Mouse (Mus musculus): ENCODE results near the gene Tob2. TPM values are rescaled to one million over a fixed set of nuclear protein-coding genes. Genes with fewer than 3 reads are reported as not detected.
A peak's percentile ranks its signal among the peaks of the same experiment; 100 is the strongest.

Tob2 gene
- polyA plus RNA-seq, 1 experiment from 2014 or later, result 12.4 TPM

DNA sequence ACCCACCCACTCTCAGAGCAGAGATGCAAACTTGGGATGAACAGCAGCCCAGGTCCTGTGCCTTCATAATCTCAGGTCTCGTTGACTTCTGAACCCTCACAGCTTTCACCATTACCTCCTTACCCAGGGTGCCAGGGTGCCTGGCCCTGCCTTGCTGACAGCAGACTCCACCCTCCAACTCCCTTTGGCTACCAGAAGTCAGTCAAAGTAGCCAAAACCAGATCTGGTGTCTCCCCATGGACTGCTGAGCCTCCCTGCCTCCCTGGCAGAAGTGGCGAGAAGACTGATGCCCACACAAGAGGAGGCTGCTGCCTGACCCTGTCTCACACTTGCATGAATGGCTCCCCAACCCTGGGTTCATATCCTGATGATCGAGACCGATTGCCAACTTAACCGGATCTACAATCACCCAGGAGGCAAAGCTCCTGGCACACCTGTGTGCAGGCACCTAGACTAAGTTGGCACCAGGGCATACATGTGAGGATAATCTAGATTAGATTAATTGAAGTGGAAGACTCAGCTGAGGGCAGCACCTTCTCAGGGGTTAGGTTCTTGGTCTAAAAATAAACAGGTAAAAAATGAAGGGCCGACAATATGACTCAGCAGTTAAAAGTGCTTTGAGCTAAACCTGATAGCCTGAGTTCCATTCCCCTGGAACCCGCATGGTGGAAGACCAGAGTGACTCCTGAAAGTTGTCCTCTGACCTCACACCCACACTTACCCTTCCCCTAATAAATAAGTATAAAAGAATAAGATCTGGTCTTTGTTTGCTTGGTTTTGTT is 30.0 kb downstream of the Tob2 start:
- H3K9me3 ChIP-seq (ENCODE audit: control insufficient read depth, low read length), result no peaks in the 10 kb centered on the region
- H3K36me3 ChIP-seq (ENCODE audit: control insufficient read depth, insufficient read depth, low read length), result peaks cover 13% of the 10 kb centered on the region
- H3K27ac ChIP-seq (ENCODE audit: low read depth, low read length), result no peak overlapping the region
- 88% methylated on average over 7 of the region's 7 CpGs for WGBS
- ATAC-seq (ENCODE audit: low read depth), result no peak
- no peaks in the 10 kb centered on the region for H3K27me3 ChIP-seq (ENCODE audit: control insufficient read depth, insufficient read depth, low read length)
- no peak overlapping the region for H3K9ac ChIP-seq (replicated peaks; ENCODE audit: low read depth, low read length)
- no peaks in the 10 kb centered on the region for H3K4me1 ChIP-seq (ENCODE audit: control insufficient read depth, insufficient read depth, low read length)
- H3K4me2 ChIP-seq (ENCODE audit: low read depth, low read length), result no peak overlapping the region
- no peak overlapping the region for H3K4me3 ChIP-seq (ENCODE audit: low read depth, low read length)

DNA sequence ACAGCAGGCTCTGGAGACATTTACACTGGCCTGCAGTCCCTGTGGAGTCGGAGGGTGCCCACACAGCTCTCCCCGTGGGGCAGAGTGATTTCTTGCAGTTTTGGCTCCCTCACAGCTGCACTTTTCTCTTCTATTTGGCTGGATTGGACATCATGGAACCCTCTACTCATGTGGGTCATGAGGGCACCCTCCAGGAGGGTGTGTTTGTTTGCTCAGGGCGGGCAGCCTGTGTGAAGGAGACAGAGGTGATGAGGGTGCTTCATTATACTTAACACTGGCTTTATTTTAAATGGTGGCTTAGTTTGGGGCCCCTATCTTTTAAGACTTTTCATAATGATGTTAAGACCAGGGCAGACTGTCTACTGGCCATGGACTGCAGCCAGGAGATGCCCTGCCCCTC is 33.8 kb downstream of the Tob2 start:
- no peaks in the 10 kb centered on the region for H3K27me3 ChIP-seq (ENCODE audit: control insufficient read depth, insufficient read depth, low read length)
- H3K4me2 ChIP-seq (ENCODE audit: low read depth, low read length), result no peak overlapping the region
- peaks cover 22% of the 10 kb centered on the region for H3K36me3 ChIP-seq (ENCODE audit: control insufficient read depth, insufficient read depth, low read length)
- no peak overlapping the region for H3K27ac ChIP-seq (ENCODE audit: low read depth, low read length)
- ATAC-seq (ENCODE audit: low read depth), result no peak
- H3K4me3 ChIP-seq (ENCODE audit: low read depth, low read length), result no peak overlapping the region
- WGBS, result 84% methylated on average over 3 of the region's 3 CpGs
- H3K9me3 ChIP-seq (ENCODE audit: control insufficient read depth, low read length), result no peaks in the 10 kb centered on the region
- H3K4me1 ChIP-seq (ENCODE audit: control insufficient read depth, insufficient read depth, low read length), result no peaks in the 10 kb centered on the region
- no peak overlapping the region for H3K9ac ChIP-seq (replicated peaks; ENCODE audit: low read depth, low read length)

- no peak for ATAC-seq (ENCODE audit: low read depth)
- Histone ChIP-seq H3K4me1 (ENCODE audit: control insufficient read depth, insufficient read depth, low read length) (no peaks in the 10 kb centered on the region), H3K27me3 (ENCODE audit: control insufficient read depth, insufficient read depth, low read length) (no peaks in the 10 kb centered on the region), H3K9me3 (ENCODE audit: control insufficient read depth, low read length) (no peaks in the 10 kb centered on the region), H3K9ac (replicated peaks; ENCODE audit: low read depth, low read length) (no peak overlapping the region), H3K4me3 (ENCODE audit: low read depth, low read length) (no peak overlapping the region), H3K4me2 (ENCODE audit: low read depth, low read length) (no peak overlapping the region), H3K36me3 (ENCODE audit: control insufficient read depth, insufficient read depth, low read length) (peaks cover 25% of the 10 kb centered on the region), H3K27ac (ENCODE audit: low read depth, low read length) (no peak overlapping the region)
- 90% methylated on average over 3 of the region's 3 CpGs for WGBS
These were observed 36.0 kb downstream of the Tob2 start for GRCm38 (mm10) chr15:81822631-81823030.

- no peak overlapping the region for H3K9ac ChIP-seq (replicated peaks; ENCODE audit: low read depth, low read length)
- ATAC-seq (ENCODE audit: low read depth), result no peak
These were observed 40.2 kb downstream of the Tob2 start for GRCm38 (mm10) chr15:81818404-81818803.

DNA sequence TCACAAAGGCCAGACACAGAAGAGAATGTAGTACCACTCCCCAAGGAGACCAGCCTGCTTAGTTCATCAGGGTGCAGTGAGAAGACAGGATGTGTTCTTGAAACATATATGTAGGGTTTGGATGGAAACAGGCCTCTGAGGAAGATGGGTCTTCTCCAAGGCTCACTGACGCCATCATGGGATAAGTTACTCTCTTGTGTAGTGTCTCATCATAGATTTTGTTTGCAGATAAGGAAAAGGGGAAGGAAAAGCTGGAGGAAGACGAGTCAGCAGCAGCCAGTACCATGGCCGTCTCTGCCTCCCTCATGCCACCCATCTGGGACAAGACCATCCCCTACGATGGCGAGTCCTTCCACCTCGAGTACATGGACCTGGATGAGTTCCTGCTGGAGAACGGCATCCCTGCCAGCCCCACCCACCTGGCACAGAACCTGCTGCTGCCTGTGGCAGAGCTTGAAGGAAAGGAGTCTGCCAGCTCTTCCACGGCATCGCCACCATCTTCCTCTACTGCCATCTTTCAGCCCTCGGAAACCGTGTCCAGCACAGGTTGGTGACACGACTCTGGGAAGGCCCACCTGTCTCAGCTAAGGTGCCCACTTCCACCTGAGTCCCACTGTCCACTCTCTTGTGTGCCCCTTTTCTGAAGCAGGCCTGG is 43.8 kb downstream of the Tob2 start:
- WGBS, result 94% methylated on average over 12 of the region's 12 CpGs
- no peak overlapping the region for H3K27ac ChIP-seq (ENCODE audit: low read depth, low read length)
- no peak for ATAC-seq (ENCODE audit: low read depth)
- H3K4me1 ChIP-seq (ENCODE audit: control insufficient read depth, insufficient read depth, low read length), result peaks cover 19% of the 10 kb centered on the region
- no peak overlapping the region for H3K4me3 ChIP-seq (ENCODE audit: low read depth, low read length)
- H3K27me3 ChIP-seq (ENCODE audit: control insufficient read depth, insufficient read depth, low read length), result no peaks in the 10 kb centered on the region
- H3K36me3 ChIP-seq (ENCODE audit: control insufficient read depth, insufficient read depth, low read length), result peaks cover 20% of the 10 kb centered on the region
- H3K9ac ChIP-seq (replicated peaks; ENCODE audit: low read depth, low read length), result no peak overlapping the region
- no peak overlapping the region for H3K4me2 ChIP-seq (ENCODE audit: low read depth, low read length)
- no peaks in the 10 kb centered on the region for H3K9me3 ChIP-seq (ENCODE audit: control insufficient read depth, low read length)

More at GRCm38 (mm10) chr15:81818404-81818803, 40.2 kb downstream of the Tob2 start:
- WGBS, result 91% methylated on average over 3 of the region's 3 CpGs
- H3K9me3 ChIP-seq (ENCODE audit: control insufficient read depth, low read length), result no peaks in the 10 kb centered on the region
- peaks cover 2% of the 10 kb centered on the region; the same call in 1 of the 2 replicates for H3K4me1 ChIP-seq (ENCODE audit: control insufficient read depth, insufficient read depth, low read length)
- no peak overlapping the region for H3K4me2 ChIP-seq (ENCODE audit: low read depth, low read length)
- H3K27ac ChIP-seq (ENCODE audit: low read depth, low read length), result no peak overlapping the region
- H3K27me3 ChIP-seq (ENCODE audit: control insufficient read depth, insufficient read depth, low read length), result no peaks in the 10 kb centered on the region
- peaks cover 27% of the 10 kb centered on the region for H3K36me3 ChIP-seq (ENCODE audit: control insufficient read depth, insufficient read depth, low read length)
- no peak overlapping the region for H3K4me3 ChIP-seq (ENCODE audit: low read depth, low read length)

DNA sequence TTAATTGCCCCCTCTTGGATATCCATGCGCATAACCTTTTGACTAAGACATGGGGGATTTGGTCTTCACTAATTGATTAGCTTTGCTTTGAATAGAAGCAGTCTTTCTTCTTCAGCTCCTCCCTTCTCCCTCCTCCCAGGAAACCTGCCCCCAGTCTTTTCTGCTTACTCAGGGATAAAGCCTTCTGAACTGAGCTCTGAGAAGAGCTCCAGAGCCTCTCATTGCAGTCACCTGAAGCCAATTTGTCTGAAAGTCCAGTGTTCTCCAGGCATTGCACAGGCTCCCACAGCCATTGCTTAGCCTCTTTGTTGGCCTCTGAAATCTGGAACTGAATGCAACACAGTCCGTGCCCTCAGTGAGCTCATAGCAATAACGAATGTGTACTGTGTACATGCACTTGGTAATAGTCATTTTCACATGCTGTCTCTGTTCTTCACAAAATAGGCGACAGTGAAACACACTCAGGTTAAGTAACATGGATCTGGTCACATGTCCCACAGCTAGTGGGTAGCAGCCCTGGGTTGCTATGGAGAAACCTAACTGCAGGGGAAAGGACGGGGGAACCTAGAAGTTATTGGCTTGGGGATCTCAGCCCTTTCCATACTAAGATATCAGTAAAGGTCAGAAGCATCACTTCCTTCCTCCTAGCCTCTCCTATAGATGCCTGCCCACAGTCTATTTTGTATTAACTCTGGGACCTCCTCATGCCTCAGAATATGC is 44.5 kb downstream of the Tob2 start:
- WGBS, result 67% methylated on average over 5 of the region's 5 CpGs
- no peak for ATAC-seq (ENCODE audit: low read depth)

DNA sequence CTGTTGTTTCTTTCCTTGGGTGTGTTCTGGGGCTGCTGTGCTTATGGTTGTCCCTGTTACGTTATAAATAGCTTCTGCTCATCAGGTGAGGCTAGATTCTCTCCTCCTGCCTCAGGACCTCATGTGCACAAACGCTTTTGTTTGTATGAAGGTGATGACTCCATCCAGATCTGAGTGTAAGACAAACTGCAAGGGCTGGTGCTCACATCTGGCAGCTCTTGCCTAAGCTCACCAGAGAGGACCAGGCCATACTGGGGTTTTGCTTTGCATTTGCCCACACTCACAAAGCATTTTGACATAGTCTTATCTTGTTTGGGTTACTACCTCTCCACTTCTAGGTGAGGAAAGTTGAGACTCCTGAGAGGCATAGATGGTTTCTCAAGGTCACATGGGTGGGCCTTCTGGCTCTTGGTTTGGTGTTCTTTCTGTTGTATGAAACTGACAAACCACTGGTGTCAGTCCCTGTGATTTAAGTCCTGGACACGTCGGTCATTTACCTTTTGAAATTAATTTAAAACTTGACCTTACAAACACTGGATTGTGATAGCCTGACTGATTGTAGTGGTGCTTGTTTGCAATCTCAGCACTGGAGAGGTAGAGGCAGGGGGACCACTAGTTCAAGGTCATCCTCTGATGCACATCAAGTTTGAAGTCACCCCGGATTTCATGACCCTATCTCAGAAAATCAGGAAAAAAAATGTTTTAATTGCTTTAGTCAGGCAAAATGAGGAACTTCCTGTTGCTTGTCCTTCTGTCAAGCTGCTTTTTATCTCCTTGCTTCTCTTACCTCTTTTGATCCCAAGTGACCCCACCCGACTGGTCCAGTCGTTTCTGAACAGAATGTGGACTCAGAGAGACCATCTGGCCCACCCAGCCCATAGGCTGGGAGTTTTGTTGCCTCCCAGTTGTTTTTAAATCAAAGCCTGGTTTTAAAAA is 45.6 kb downstream of the Tob2 start:
- Histone ChIP-seq H3K9ac (replicated peaks; ENCODE audit: low read depth, low read length) (no peak overlapping the region), H3K4me3 (ENCODE audit: low read depth, low read length) (0 out of 2 replicates have a peak overlapping the region, but pooled peaks have one; percentile 73), H3K27me3 (ENCODE audit: control insufficient read depth, insufficient read depth, low read length) (no peaks in the 10 kb centered on the region), H3K27ac (ENCODE audit: low read depth, low read length) (no peak overlapping the region), H3K4me2 (ENCODE audit: low read depth, low read length) (peak overlapping the region; percentile 76), H3K36me3 (ENCODE audit: control insufficient read depth, insufficient read depth, low read length) (peaks cover 18% of the 10 kb centered on the region), H3K9me3 (ENCODE audit: control insufficient read depth, low read length) (no peaks in the 10 kb centered on the region), H3K4me1 (ENCODE audit: control insufficient read depth, insufficient read depth, low read length) (peaks cover 20% of the 10 kb centered on the region)
- 81% methylated on average over 7 of the region's 7 CpGs for WGBS
- ATAC-seq (ENCODE audit: low read depth), result no peak

More for the DNA sequence above, 44.5 kb downstream of the Tob2 start:
- peaks cover 18% of the 10 kb centered on the region for H3K36me3 ChIP-seq (ENCODE audit: control insufficient read depth, insufficient read depth, low read length)
- peaks cover 20% of the 10 kb centered on the region for H3K4me1 ChIP-seq (ENCODE audit: control insufficient read depth, insufficient read depth, low read length)
- H3K4me2 ChIP-seq (ENCODE audit: low read depth, low read length), result no peak overlapping the region
- no peaks in the 10 kb centered on the region for H3K9me3 ChIP-seq (ENCODE audit: control insufficient read depth, low read length)
- no peak overlapping the region for H3K9ac ChIP-seq (replicated peaks; ENCODE audit: low read depth, low read length)
- no peak overlapping the region for H3K27ac ChIP-seq (ENCODE audit: low read depth, low read length)
- H3K4me3 ChIP-seq (ENCODE audit: low read depth, low read length), result no peak overlapping the region
- H3K27me3 ChIP-seq (ENCODE audit: control insufficient read depth, insufficient read depth, low read length), result no peaks in the 10 kb centered on the region

GRCm38 (mm10) chr15:81812287-81812686 is 46.3 kb downstream of the Tob2 start:
- Histone ChIP-seq H3K27me3 (ENCODE audit: control insufficient read depth, insufficient read depth, low read length) (no peaks in the 10 kb centered on the region), H3K4me1 (ENCODE audit: control insufficient read depth, insufficient read depth, low read length) (peaks cover 20% of the 10 kb centered on the region), H3K4me3 (ENCODE audit: low read depth, low read length) (peak overlapping the region; percentile 73), H3K4me2 (ENCODE audit: low read depth, low read length) (peak overlapping the region; percentile 76), H3K36me3 (ENCODE audit: control insufficient read depth, insufficient read depth, low read length) (peaks cover 15% of the 10 kb centered on the region), H3K9me3 (ENCODE audit: control insufficient read depth, low read length) (no peaks in the 10 kb centered on the region), H3K27ac (ENCODE audit: low read depth, low read length) (no peak overlapping the region), H3K9ac (replicated peaks; ENCODE audit: low read depth, low read length) (peak overlapping the region; percentile 69)
- WGBS, result 21% methylated on average over 3 of the region's 3 CpGs
- no peak for ATAC-seq (ENCODE audit: low read depth)

Measured in neural tube, embryonic 14.5 days (tissue).